Mouse (Mus musculus): Measurements from ENCODE around the gene Foxn3.
A peak's percentile ranks its signal among the peaks of the same experiment; 100 is the strongest.

The Foxn3 gene

DNA sequence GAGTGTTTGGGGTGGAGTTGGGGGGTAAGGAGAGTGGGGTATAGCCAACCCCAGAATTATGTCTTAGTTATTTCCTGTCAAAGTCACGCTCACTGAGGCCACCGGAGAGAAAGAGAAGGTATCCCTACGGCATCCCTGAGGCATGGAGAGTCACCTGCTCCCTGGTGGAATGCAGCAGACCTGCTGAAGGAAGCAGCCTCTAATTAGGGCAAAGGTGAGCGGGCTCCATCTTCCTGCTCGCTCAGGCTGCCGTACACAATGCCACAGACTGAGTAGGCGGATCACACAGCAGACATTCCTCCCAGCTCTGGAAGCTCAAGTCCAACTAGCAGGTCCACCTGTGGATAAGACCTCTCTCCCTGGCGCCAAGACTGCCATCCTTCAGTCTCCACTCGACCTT lies 197.4 kb downstream of the Foxn3 start:
- ATAC-seq (ENCODE audit: insufficient number of reproducible peaks, low FRiP score, low TSS enrichment): no peak

DNA sequence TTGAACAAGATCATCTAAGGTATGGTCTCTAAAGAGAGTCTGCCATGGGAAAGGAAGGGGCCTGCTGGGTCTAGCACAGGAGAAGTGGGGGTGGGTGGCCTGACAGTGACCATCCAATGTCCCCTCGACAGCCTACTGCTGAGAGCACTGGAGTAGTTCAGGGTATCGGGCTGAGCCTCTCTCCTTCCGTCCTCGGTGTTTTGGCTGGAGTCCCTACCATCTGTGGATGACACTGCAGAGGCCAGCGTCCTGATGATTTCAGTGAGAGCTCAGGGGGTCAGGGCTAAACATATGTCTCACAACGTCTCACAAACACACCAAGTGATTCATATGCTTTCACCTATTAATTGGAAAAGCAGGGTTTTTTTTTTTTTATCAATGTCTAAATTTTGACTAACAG lies 199.2 kb downstream of the Foxn3 start:
- ATAC-seq (ENCODE audit: insufficient number of reproducible peaks, low FRiP score, low TSS enrichment): peak; percentile 51

DNA sequence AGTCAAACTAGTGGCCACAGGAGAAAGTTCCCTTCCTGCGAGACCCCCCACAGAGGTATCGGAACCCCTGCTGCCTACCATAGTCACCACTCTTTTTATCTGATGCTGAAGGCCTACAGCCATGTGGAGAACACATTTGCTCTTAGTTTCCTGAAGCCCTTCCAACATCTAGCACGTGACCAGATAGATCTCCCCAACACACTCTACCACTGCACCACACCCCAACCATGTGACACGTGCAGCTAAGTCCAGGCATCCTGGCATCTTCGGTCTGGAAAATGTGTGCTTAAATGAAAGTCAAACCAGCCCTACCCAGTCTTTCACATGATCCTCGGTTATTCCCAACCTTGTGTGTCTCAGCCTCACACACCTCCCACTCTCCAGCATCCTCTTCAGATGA lies 200.4 kb downstream of the Foxn3 start:
- no peak for ATAC-seq (ENCODE audit: insufficient number of reproducible peaks, low FRiP score, low TSS enrichment)

DNA sequence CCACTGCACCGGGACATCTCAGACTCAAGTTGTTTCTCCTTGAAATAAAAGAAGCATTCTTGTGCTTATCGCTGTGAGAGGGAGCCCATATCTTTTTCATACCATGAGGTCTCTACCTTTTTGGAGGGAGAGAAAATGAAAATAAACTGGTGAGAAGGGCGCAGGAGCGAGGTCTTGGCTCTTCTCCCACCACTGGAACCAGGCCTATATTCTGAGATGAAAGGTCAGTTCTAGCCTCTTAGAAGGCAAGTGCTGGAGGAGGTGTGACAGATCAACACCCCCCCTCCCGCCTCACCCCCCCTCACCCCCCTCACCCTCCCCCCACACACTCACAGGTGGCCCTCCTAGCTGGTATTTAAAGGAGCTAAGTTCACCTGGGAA lies 201.6 kb downstream of the Foxn3 start:
- no peak for ATAC-seq (ENCODE audit: insufficient number of reproducible peaks, low FRiP score, low TSS enrichment)

DNA sequence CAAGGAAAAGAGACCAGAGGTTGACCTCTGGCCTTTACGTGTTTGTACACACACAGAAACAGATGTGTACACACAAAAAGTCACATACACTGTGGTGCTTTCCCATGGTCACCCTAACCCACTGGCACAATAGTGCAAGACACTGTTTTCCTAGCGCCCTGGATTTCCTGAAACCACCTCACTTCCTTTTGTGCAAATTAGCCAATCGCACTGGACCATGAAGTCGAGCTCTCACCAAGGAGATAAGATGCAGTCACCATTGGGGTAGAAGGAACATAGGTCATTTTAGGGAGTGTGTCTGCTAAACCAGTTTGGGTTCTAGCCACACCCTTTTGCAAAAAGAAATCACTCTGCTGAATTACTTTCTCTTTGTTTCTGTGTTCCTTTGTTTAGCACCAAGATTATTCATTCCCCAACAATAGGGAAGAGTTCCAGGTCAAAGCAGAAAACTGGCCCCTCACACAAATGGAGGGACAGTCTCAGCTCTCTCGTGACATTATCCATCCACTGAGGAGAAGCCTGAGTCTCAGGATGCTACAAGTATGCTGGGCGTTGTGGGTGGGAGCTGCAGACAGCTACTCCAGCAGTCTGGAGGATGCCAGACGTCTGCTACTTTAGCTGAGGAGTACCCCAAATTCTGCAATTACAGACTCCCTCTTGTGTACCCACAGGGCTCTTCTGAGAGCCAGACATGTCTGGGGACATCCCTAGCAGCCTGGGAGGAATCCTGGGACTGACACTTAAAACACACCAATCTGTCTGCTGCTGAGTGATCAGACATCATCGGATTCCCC lies 202.2 kb downstream of the Foxn3 start:
- no peak for ATAC-seq (ENCODE audit: insufficient number of reproducible peaks, low FRiP score, low TSS enrichment)

DNA sequence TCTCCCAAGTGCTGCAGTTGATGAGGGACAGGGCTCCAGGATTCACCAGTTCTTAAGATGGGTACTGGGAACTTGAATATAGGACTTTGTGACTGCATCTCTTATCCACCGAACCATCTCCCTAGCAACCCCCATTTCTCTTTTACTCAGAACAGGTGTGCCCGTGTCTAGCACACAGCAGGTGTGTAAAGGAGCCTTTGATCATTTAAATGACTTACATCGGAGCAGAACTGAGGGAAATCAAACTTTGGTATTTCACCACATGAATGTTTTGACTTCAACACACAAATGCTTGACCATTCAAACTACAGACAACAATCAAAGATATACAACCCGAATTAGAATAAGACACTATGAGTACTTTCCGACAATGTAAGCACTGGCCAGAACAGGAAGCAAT lies 204.7 kb downstream of the Foxn3 start:
- no peak for ATAC-seq (ENCODE audit: insufficient number of reproducible peaks, low FRiP score, low TSS enrichment)

DNA sequence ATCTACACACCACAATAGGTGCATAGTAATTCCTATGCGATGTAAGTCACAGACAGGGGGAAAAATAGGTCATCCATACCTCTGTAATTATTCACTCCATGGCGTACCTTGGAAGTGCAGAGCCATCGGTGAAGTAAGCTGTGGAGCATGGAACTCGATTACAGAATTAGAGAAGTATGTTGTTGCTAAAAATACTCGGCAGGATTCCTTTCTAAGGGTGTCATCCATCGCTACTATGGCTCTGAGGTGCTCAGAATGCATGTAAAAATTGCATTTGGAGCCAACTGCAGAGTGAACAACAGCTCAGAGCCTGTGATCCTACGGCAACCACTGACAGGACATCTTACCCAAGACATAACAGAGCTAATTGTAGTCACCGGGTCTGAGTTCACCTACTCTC lies 206.7 kb downstream of the Foxn3 start:
- no peak for ATAC-seq (ENCODE audit: insufficient number of reproducible peaks, low FRiP score, low TSS enrichment)

DNA sequence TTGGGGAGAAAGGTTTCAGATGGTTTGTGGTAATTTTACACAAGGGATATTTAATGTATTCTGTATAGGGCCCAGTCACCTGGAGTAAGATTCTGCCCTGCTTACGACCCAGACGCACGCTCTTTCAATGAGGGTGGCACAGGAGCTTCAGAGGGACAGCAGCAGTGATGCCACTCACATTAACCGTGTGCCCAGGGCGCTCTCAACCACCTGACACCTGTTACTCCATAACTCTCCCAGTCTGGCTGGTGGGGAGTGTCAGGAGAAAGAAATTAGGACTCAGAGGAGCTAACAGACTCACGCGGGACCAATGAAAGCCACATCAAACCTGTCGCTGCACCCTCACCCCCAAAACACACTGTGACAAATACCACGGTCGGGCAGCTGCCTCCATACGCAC lies 209.7 kb downstream of the Foxn3 start:
- ATAC-seq (ENCODE audit: insufficient number of reproducible peaks, low FRiP score, low TSS enrichment): no peak

DNA sequence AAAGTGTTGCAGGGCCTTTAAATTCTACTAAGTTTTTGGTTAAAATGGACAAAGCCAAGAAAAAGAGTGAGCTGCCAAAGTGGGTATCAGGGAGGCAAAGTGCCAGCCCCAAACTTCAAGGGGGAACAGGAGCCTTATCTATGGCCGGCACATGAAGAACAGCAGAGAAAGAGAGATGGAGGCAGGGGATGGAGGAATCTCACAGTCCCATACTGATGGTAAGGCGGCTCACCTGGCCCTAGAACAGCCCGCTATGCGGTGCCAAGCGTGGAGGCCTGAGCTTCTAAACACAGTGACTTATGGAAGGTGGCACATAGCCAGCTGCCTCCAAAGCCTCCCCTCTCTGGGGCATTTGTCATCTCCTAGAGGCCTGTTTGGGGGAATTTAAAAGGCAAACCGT lies 210.8 kb downstream of the Foxn3 start:
- no peak for ATAC-seq (ENCODE audit: insufficient number of reproducible peaks, low FRiP score, low TSS enrichment)

DNA sequence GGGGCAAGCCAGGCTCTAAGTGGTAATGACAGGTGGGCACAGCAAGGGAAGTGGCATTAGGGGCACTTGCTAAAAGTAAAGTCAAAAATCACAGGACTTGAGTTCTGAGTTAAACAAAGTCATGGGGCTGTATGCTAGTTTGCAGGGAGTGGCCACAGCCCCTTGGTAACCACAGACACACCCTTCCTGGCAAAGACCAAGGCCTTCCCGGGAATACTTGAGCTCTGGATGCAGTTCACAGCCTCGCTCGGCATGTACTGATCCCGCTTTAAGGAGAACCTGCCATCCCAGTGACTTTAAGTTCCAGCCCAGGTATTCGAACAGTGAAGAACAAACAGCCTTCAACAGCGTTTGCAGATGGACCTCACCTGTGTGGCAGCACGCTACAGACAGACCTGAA lies 211.2 kb downstream of the Foxn3 start:
- ATAC-seq (ENCODE audit: insufficient number of reproducible peaks, low FRiP score, low TSS enrichment): no peak

DNA sequence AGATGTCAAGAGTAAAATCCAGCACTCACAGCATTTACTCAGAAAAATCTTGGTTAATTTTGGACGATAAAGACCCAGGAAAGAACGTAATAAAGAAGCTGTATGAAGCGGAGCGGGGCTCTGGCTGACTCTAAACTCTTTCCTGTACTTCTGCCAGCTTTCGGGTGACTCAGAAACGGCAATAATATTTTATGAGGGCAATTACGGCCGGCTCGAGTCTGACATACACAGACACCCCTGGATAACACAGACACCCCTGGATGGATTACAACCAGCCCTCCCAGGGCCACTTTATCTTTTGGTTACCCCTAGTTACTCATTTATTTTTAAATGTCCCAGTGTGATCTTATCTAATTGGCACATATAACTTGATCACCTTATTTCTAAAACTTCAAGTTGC lies 211.7 kb downstream of the Foxn3 start:
- no peak for ATAC-seq (ENCODE audit: insufficient number of reproducible peaks, low FRiP score, low TSS enrichment)

DNA sequence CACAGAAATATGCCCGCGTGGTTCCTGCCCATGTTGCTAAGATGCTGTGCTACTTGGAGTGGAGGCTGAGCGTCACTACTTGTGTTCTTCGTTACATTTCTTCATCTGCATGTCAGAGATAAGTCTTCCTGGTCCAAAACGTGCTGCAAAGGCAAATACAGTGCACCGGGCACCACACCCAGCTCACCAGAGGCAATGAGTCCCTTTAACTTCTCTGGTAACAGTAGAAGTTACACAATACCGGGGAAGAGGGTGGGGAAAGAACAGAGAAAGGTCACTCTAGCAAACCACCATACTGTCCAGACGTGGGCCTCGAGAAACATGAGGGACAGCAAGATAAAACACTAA lies 213.8 kb downstream of the Foxn3 start:
- ATAC-seq (ENCODE audit: insufficient number of reproducible peaks, low FRiP score, low TSS enrichment): no peak

DNA sequence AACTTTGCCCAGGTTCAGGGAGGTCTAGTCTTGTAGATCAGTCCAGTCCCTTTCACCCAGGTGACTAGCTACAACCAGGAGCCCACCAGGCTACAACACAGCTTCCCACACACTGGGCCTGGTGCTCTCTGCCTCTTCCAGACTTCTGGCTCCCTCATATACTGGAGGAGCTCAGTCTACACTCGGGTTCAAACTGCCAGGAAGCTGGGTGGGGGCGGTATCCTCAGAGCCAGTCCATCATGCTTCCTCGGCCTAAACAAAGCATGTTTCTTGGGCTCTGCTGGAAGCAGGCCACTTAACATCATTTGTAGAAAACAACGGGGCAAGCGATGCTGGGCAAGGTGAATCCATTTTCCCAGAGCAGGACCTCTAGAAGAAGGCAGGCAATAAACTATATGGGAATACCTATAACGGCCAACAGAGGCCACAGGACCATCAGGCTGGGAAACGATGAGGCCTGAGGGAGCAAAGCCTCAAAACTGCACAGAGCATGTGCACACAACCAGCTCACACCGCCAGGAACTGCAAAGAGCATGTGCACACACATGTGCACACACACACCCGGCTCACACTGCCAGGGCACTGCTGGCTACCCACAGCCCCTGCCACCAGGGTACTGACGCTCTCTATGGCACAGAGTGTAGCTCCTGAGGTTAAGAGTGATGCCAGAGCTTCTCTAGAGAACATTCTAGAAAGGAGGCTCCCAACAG lies 214.3 kb downstream of the Foxn3 start:
- no peak for ATAC-seq (ENCODE audit: insufficient number of reproducible peaks, low FRiP score, low TSS enrichment)

DNA sequence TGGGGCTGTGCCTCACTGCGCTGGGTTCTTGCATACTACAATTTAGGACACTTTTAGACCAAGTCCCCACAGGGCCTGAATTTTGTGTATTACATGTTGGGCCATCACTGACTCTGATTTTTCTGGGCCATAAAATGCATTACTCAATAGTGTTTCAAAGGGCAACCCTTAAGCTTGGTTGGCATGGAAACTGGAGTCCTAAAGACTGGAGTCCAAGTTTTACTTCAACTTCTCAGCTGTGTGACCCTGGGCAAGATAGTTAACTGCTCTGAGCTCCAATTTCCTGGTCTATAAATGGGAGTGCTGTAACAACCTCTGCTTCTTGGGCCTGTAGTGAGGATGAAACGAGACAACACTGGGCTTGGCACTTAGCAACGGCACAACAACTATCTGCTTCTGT lies 215.9 kb downstream of the Foxn3 start:
- ATAC-seq (ENCODE audit: insufficient number of reproducible peaks, low FRiP score, low TSS enrichment): no peak

DNA sequence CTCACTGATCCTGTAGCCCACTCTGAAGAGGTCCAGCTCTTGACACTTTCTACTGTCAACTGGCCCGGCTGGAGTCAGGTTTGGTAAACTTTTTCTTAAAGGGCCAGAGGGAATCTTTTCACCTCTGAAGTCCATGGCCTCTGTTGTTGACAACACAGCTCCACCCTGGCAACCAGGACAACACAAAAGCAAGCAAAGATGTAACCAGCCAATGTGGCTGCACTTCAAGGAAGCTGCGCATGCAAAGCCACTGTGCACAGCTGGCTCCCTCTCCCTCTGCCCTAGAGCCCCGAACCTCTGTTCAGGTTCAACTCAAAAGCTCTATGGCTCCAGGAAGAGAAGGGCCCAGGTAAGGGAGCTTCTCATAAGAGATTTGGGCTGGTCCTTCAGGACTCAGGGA lies 216.4 kb downstream of the Foxn3 start:
- no peak for ATAC-seq (ENCODE audit: insufficient number of reproducible peaks, low FRiP score, low TSS enrichment)

DNA sequence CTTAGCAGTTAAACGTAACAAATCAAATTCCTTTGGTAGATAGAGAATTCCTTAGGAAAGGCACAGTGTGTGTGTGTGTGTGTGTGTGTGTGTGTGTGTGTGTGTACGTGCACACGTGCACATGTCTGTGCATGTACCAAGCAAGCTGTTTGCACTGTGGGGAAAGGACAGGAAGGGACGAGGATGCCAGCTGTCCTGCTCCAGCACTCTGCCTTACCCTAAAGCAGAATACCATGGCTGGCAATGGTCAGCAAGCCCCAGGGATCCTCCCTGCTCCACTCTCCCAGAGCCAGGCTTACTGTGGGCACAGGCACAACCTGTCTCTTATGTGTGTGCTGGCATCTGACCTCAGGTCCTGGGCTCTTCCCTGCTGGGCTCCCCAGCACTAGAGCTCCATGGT lies 218.1 kb downstream of the Foxn3 start:
- peak; percentile 54; the same call in 1 of the 2 replicates for ATAC-seq (ENCODE audit: insufficient number of reproducible peaks, low FRiP score, low TSS enrichment)

DNA sequence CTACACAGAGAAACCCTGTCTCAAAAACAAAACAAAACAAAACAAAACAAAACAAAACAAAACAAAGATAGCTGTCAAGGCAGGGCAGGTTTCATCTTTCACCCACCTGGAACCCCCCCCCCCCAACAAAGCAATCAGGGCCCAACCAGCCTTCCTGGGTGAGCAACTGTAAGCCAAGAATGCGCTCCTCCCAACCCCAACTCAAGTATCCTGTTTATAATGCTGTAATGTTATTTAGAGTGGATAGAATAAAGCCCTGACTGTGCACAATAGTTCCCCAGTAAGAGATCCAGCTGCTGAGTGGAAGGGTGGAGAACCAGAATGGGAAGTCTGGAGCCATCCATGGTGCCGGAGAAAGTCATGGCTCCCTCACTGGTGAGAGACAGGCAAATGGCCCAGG lies 220.0 kb downstream of the Foxn3 start:
- ATAC-seq (ENCODE audit: insufficient number of reproducible peaks, low FRiP score, low TSS enrichment): no peak

DNA sequence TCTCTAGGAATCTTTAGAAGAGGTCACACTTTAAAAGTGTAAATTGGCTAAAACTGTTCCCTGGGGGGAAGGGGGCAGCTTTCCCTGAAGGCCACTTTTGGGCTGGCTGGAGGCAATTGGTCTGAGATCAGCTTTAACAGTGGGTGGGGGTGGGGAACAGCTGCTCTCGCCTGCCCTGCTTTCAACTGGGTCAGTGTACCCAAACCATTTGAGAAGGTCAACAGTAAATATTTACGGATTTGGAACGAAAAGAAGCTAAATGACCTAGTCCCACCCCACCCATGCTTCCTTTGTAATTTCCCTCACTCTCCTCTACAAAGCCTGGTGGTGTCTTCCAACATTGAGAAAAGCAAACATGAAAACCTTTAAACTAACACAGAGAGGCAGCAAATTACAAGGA lies 221.2 kb downstream of the Foxn3 start:
- ATAC-seq (ENCODE audit: insufficient number of reproducible peaks, low FRiP score, low TSS enrichment): no peak

DNA sequence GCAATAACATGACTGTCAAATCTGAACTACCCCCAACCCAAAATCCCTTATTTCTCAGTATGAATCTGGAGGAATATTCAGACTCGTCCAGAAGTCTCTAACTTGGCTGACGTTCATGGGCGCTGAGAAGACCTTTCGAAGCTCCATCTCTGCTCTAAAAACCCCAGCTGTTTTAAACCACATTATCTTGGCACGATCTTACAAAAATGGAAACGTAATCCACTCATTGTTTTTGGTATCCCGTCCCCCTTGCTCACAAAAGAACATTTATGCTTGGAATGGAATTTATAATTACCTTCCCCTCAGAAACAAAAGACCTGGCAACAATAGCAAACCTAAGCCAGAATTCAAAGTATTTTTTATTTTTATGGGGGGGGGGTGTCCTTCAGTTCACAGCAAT lies 221.6 kb downstream of the Foxn3 start:
- no peak for ATAC-seq (ENCODE audit: insufficient number of reproducible peaks, low FRiP score, low TSS enrichment)

DNA sequence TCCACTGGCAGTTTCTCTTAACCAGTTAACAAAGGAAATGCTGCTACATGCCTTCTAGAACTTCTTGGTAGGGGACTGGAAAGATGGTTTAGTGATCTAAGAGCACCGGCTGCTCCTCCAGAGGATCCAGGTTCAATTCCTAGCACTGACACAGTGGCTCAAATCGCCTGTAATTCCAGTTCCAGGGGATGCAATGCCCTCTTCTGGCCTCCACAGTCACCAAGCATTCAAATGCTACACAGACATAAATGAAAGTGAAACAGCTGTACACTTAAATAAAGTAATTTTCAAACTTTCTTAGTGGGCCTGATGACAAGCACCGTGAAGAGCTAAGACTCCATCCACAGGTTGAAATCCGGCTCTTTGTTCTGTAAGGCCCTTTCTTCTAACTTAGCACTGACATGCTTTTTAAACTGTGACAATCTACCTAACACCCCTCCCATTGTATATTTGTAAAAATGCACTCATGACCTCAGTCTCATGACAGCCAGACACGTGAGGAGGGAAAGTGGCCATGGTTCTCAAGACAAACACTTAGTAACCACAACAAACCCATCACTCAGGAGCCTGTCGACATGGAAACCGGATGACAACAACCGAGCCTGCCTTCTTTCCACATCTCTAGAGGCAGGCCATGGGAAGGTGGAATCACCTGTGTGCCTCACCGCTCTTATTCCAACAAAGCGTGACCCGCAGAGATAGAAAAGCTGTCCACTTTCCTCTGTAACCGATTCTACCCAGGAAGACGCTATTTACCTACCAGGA lies 222.8 kb downstream of the Foxn3 start:
- no peak for ATAC-seq (ENCODE audit: insufficient number of reproducible peaks, low FRiP score, low TSS enrichment)

DNA sequence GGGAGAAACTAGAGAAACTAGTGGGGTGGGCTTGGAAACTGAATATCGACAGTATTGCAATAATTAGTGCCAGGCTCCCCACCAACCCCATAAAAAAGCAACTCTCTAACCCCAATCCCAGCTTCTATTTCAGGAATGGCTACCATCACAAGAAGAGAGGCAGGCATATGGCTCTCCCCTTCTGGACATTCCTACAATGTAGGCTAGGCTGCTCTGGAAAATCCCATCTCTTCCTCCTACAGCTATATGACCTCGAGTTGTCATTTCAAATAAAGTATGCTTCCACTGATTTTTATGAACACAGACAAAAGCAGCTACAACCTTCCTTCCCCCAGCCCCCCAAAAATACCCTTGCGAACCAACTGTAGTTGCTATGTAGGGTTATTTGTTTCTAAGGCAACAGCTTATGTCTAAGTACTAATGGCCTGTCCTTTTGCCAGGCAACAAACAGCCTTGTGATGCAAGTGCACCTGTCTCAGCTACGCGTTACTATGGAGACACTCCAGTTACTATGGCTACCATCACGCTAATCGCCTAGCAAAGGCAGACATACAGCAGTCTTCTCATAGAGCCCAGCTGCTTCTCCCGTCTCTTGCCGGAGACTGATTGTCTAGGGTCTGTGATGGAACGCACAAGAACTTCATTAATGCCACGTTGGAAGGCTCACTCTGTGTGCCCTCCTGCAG lies 223.6 kb downstream of the Foxn3 start:
- ATAC-seq (ENCODE audit: insufficient number of reproducible peaks, low FRiP score, low TSS enrichment): peak; percentile 71; the same call in 1 of the 2 replicates
